Mouse (Mus musculus): ENCODE measurements around the gene Gab2. TPM values are rescaled to one million over a fixed set of nuclear protein-coding genes. Genes with fewer than 3 reads are reported as not detected.

The Gab2 gene
- polyA plus RNA-seq, 1 experiment = 9.2 TPM

DNA sequence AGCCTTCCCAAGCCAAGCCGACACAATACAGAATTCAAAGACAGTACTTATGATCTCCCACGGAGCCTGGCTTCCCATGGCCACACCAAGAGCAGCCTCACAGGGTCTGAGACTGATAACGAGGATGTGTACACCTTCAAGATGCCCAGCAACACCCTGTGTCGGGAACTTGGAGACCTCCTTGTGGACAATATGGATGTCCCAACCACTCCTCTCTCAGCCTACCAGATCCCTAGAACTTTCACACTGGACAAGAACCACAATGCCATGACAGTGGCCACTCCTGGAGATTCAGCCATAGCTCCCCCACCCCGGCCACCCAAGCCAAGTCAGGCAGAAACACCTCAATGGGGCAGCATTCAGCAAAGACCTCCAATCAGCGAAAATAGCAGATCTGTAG, 217.6 kb downstream of the Gab2 start:
- Histone ChIP-seq H3K4me3 (replicated peaks; ENCODE audit: control insufficient read depth, low read depth, low read length) (no peak overlapping the region), H3K4me1 (ENCODE audit: control insufficient read depth, insufficient read depth, low read length) (no peaks in the 10 kb centered on the region), H3K27ac (ENCODE audit: control insufficient read depth, insufficient read depth, low read depth, low read length, poor library complexity) (no peak overlapping the region)
- WGBS = 84% methylated on average over 6 of the region's 6 CpGs
- no peak for TF ChIP-seq CTCF (IDR thresholded peaks at IDR 0.05; ENCODE audit: control insufficient read depth, insufficient read depth, low read length)
- TF ChIP-seq POLR2A (IDR thresholded peaks at IDR 0.05; ENCODE audit: borderline replicate concordance, control insufficient read depth, low read depth, low read length) = no peak

DNA sequence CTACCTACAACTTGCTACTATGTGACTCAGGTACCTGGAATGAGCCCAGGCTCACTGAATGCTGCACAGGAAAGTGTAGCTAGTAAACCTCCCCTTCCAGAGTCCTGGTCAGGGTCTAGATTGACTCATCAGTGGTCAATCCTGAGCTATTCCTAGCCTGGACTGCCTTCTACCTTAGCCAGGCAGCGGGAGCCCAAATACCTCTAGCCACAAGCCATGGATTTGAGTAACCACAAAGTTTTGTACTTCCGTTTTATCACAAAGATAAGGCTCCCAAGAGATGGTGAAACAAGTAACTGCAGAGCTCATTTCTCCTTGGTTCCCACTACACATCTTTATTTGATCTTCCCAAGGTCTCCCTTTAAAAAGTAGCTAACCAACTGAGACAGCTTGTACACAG, 219.5 kb downstream of the Gab2 start:
- H3K4me3 ChIP-seq (replicated peaks; ENCODE audit: control insufficient read depth, low read depth, low read length) = no peak overlapping the region
- 15% methylated on average over 2 of the region's 2 CpGs for WGBS
- H3K4me1 ChIP-seq (ENCODE audit: control insufficient read depth, insufficient read depth, low read length) = no peaks in the 10 kb centered on the region
- TF ChIP-seq CTCF (IDR thresholded peaks at IDR 0.05; ENCODE audit: control insufficient read depth, insufficient read depth, low read length) = no peak
- no peak for TF ChIP-seq POLR2A (IDR thresholded peaks at IDR 0.05; ENCODE audit: borderline replicate concordance, control insufficient read depth, low read depth, low read length)
- H3K27ac ChIP-seq (ENCODE audit: control insufficient read depth, insufficient read depth, low read depth, low read length, poor library complexity) = no peak overlapping the region

DNA sequence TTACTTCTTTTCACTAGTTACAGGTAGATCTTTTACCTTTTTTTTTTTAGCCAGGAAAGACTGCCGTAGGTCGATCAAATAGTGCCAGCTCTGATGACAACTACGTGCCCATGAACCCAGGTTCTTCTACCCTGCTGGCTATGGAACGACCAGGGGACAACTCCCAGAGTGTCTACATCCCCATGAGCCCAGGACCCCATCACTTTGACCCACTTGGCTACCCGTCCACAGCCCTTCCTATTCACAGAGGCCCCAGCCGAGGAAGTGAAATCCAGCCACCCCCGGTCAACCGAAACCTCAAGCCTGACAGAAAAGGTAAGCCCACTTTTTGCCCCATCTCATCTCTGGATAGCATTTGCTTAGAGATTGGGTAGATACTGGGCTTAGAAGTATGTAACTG, 219.9 kb downstream of the Gab2 start:
- 56% methylated on average over 8 of the region's 8 CpGs for WGBS
- Histone ChIP-seq H3K27ac (ENCODE audit: control insufficient read depth, insufficient read depth, low read depth, low read length, poor library complexity) (no peak overlapping the region), H3K4me3 (replicated peaks; ENCODE audit: control insufficient read depth, low read depth, low read length) (no peak overlapping the region), H3K4me1 (ENCODE audit: control insufficient read depth, insufficient read depth, low read length) (no peaks in the 10 kb centered on the region)
- no peak for TF ChIP-seq CTCF (IDR thresholded peaks at IDR 0.05; ENCODE audit: control insufficient read depth, insufficient read depth, low read length)
- no peak for TF ChIP-seq POLR2A (IDR thresholded peaks at IDR 0.05; ENCODE audit: borderline replicate concordance, control insufficient read depth, low read depth, low read length)

DNA sequence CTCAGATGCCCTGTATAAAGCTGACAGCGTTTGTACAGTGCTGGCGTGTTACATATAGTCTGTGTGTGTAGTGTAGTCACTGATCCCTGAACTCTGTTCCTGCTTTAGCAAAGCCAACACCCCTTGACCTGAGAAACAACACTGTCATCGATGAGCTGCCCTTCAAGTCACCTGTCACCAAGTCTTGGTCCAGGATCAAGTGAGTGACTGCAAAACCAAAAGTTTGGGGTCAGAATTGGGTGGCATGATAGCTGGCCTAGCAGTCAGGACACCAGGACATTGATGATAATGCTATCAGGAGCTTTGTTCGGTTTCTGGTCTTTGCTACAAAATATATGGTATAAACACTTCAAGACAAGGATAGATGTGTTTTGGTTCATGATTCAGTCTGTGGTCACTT, 220.9 kb downstream of the Gab2 start:
- no peak overlapping the region for H3K4me3 ChIP-seq (replicated peaks; ENCODE audit: control insufficient read depth, low read depth, low read length)
- 79% methylated on average over 4 of the region's 4 CpGs for WGBS
- no peaks in the 10 kb centered on the region for H3K4me1 ChIP-seq (ENCODE audit: control insufficient read depth, insufficient read depth, low read length)
- TF ChIP-seq CTCF (IDR thresholded peaks at IDR 0.05; ENCODE audit: control insufficient read depth, insufficient read depth, low read length) (no peak), POLR2A (IDR thresholded peaks at IDR 0.05; ENCODE audit: borderline replicate concordance, control insufficient read depth, low read depth, low read length) (no peak)
- H3K27ac ChIP-seq (ENCODE audit: control insufficient read depth, insufficient read depth, low read depth, low read length, poor library complexity) = no peak overlapping the region

DNA sequence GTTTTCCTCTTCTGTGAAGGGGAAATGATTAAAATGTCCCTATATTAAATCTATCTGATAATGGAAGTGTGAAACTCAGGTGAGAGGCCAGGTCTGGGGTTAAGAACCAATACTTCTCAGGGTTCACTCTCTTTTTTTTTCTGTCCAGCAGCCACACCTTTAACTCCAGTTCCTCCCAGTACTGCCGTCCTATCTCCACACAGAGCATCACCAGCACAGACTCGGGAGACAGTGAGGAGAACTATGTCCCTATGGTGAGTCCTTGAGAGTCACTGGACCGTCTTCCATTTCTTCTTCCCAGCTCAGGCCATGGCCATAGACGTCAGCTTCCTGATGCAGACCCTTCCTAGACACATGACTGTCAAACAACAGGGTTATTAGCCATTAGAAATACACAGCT, 221.5 kb downstream of the Gab2 start:
- Histone ChIP-seq H3K4me1 (ENCODE audit: control insufficient read depth, insufficient read depth, low read length) (no peaks in the 10 kb centered on the region), H3K27ac (ENCODE audit: control insufficient read depth, insufficient read depth, low read depth, low read length, poor library complexity) (no peak overlapping the region), H3K4me3 (replicated peaks; ENCODE audit: control insufficient read depth, low read depth, low read length) (no peak overlapping the region)
- WGBS = 74% methylated on average over 4 of the region's 4 CpGs
- TF ChIP-seq CTCF (IDR thresholded peaks at IDR 0.05; ENCODE audit: control insufficient read depth, insufficient read depth, low read length) = no peak
- no peak for TF ChIP-seq POLR2A (IDR thresholded peaks at IDR 0.05; ENCODE audit: borderline replicate concordance, control insufficient read depth, low read depth, low read length)

DNA sequence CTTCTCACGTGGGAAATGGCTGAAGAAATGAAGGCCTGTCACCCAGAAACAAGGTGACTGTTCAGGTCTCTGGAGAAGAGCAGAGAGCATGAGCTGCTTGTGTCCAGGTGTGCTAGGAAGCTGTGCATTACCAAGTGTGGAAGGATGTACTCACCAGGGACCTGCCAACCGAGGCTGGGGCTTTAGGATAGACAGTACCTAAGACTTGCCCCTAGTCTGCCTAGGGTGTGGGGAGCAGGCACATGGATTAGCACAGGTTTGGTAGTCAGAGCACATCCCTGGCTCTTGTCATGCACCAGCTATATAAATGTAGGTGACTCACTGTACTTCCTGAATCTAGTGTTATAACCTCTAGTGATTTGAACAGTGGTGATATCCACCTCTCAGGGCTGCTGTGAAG, 222.2 kb downstream of the Gab2 start:
- no peaks in the 10 kb centered on the region for H3K4me1 ChIP-seq (ENCODE audit: control insufficient read depth, insufficient read depth, low read length)
- TF ChIP-seq CTCF (IDR thresholded peaks at IDR 0.05; ENCODE audit: control insufficient read depth, insufficient read depth, low read length) (no peak), POLR2A (IDR thresholded peaks at IDR 0.05; ENCODE audit: borderline replicate concordance, control insufficient read depth, low read depth, low read length) (no peak)
- no peak overlapping the region for H3K4me3 ChIP-seq (replicated peaks; ENCODE audit: control insufficient read depth, low read depth, low read length)
- no peak overlapping the region for H3K27ac ChIP-seq (ENCODE audit: control insufficient read depth, insufficient read depth, low read depth, low read length, poor library complexity)
- WGBS = 79% methylated on average over 2 of the region's 2 CpGs

DNA sequence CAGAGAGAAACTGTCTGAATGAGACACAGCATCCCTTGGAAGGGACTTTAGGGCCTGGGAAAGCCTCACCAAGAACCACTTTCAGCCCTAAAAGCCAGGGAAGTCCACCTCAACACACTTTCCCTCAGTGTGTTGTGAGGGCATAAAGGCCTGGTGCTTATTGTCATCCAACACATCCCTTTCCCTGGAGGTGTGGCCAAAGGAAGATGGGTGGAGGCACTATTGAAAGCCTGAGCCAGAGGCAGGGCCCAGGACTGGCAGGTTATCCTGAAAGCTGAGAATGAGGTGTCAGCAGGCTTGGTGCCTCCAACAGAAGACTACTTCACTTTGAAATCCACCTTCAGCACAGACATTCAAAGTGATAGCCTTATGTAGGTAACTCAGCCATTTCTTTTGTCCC, 223.1 kb downstream of the Gab2 start:
- no peak overlapping the region for H3K4me3 ChIP-seq (replicated peaks; ENCODE audit: control insufficient read depth, low read depth, low read length)
- TF ChIP-seq POLR2A (IDR thresholded peaks at IDR 0.05; ENCODE audit: borderline replicate concordance, control insufficient read depth, low read depth, low read length) (no peak), CTCF (IDR thresholded peaks at IDR 0.05; ENCODE audit: control insufficient read depth, insufficient read depth, low read length) (no peak)

DNA sequence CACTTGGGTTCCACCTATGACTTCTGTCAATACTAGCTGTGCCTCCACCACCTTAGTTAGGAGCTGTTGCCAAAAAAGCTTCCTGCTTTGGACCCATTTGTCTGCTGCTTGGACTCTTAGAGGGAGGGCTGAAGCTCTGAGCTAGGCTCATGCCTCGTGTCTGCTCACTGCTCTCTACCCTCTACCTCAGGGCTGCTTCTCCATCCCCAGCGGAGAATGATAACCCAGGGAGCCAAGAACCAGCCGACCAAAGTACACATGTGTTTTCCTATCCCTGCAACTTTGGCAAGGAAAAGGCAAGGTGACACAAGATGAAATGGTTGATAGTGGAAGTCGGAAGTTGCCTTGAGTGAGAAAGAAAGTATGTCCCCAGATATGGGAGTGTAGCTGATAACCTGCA, 223.8 kb downstream of the Gab2 start:
- TF ChIP-seq POLR2A (IDR thresholded peaks at IDR 0.05; ENCODE audit: borderline replicate concordance, control insufficient read depth, low read depth, low read length) (no peak), CTCF (IDR thresholded peaks at IDR 0.05; ENCODE audit: control insufficient read depth, insufficient read depth, low read length) (no peak)
- Histone ChIP-seq H3K27ac (ENCODE audit: control insufficient read depth, insufficient read depth, low read depth, low read length, poor library complexity) (no peak overlapping the region), H3K4me1 (ENCODE audit: control insufficient read depth, insufficient read depth, low read length) (no peaks in the 10 kb centered on the region), H3K4me3 (replicated peaks; ENCODE audit: control insufficient read depth, low read depth, low read length) (no peak overlapping the region)
- 76% methylated on average over 4 of the region's 4 CpGs for WGBS

More for the DNA sequence above, 223.1 kb downstream of the Gab2 start:
- H3K4me1 ChIP-seq (ENCODE audit: control insufficient read depth, insufficient read depth, low read length) = no peaks in the 10 kb centered on the region
- H3K27ac ChIP-seq (ENCODE audit: control insufficient read depth, insufficient read depth, low read depth, low read length, poor library complexity) = no peak overlapping the region

DNA sequence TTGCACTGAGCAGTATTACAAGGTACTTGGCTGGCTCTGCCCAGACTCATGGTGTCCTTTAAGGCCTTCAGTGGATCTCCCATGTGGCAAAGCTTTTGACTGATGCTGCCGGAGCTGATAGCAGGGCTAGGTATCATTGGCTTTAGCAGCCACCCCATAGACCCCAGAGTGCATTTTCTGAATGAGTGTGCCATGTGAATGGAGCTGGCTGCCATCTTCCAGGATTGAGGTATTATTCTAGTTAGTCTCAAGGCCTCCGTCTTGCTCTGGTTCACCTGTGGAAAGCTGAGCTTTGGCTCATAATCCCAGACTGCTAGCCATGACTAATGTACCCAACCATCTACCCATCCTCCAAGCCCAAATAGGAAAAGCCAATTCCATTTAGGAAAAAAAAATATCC, 225.4 kb downstream of the Gab2 start:
- Histone ChIP-seq H3K4me3 (replicated peaks; ENCODE audit: control insufficient read depth, low read depth, low read length) (no peak overlapping the region), H3K4me1 (ENCODE audit: control insufficient read depth, insufficient read depth, low read length) (no peaks in the 10 kb centered on the region), H3K27ac (ENCODE audit: control insufficient read depth, insufficient read depth, low read depth, low read length, poor library complexity) (no peak overlapping the region)
- TF ChIP-seq CTCF (IDR thresholded peaks at IDR 0.05; ENCODE audit: control insufficient read depth, insufficient read depth, low read length) (no peak), POLR2A (IDR thresholded peaks at IDR 0.05; ENCODE audit: borderline replicate concordance, control insufficient read depth, low read depth, low read length) (no peak)
- WGBS = 83% methylated on average over 2 of the region's 2 CpGs

Measured in bone marrow, adult 2 months (tissue).